Mouse (Mus musculus) kidney, adult 2 months (tissue): Measurements from ENCODE around the gene Grpel1. TPM values are rescaled to one million over a fixed set of nuclear protein-coding genes. Genes with fewer than 3 reads are reported as not detected.
A peak's percentile ranks its signal among the peaks of the same experiment; 100 is the strongest.

Experiments used
- DNase-seq: peaks from one replicate; pipeline ENCODE4 v3.0.0; 2021
- H3K27ac ChIP-seq: fragments of 200-500 bp; 2 replicates; pipeline ENCODE4 v1.5.1; 2012; ENCODE audit warnings: low read depth, low read length, control low read depth, inconsistent platforms; ENCODE audit not compliant: insufficient read depth
- H3K27me3 ChIP-seq: fragments of 200-500 bp; replicated peaks from 2 replicates; pipeline ENCODE4 v1.6.1; 2012; ENCODE audit warnings: mild to moderate bottlenecking, moderate library complexity, low read length, inconsistent platforms; ENCODE audit not compliant: control insufficient read depth, insufficient read depth
- H3K36me3 ChIP-seq: fragments of 200-500 bp; 2 replicates; pipeline ENCODE4 v1.6.1; 2012; ENCODE audit warnings: mild to moderate bottlenecking, moderate library complexity, low read length, inconsistent platforms; ENCODE audit not compliant: control insufficient read depth, insufficient read depth
- H3K4me1 ChIP-seq: fragments of 200-500 bp; 2 replicates; pipeline ENCODE4 v1.6.1; 2011; ENCODE audit warnings: low read length; ENCODE audit not compliant: control insufficient read depth, insufficient read depth
- H3K4me3 ChIP-seq: fragments of 200-500 bp; 2 replicates; pipeline ENCODE4 v1.5.1; 2011; ENCODE audit warnings: mild to moderate bottlenecking, low read depth, low read length, control low read depth; ENCODE audit not compliant: insufficient read depth
- CTCF ChIP-seq: fragments of 200-500 bp; conservative IDR thresholded peaks from 2 replicates; pipeline ENCODE4 v1.5.1; 2011; ENCODE audit warnings: low read depth, mild to moderate bottlenecking, control low read depth, low read length, moderate library complexity, mixed read lengths; ENCODE audit not compliant: insufficient read depth, insufficient read length
- POLR2A ChIP-seq: fragments of 200-500 bp; IDR thresholded peaks from one replicate; pipeline ENCODE4 v1.6.1; 2011; ENCODE audit warnings: low read depth, low read length, control low read depth
- WGBS: fragments of 180-500 bp; shearing (Covaris S2); methylation state at CpG from one replicate; pipeline ENCODE4 v1.1.7; 2018; 5-methylcytosine and 5-hydroxymethylcytosine counted together
- polyA plus RNA-seq: library from polyadenylated mRNA; depleted of rRNA; stranded (reverse); fragments of >200 nt; gene quantifications from 2 replicates; pipeline ENCODE4 v1.2.3, GENCODE M21; 2012

Gene Grpel1
- polyA plus RNA-seq, 1 experiment = 38.4 TPM

DNA sequence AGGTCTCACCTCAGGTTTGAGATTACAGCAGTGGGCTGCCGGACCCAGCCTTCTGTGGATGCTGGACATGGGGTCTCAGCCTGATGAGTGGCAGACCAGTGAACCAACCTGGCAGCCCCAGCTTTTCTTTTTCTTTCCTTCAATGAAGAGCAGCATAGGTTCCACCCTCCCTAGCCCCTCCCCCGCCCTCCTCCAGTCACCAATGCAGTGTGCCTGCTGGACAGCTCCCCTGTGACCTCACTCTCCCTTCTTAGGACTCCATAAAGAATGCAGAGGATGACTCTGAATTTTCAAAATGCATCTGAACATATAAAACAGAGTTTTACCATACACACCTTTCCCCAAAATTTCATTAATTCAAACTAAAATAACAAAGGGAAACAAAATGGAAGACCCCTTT lies 33.1 kb upstream of the Grpel1 start:
- H3K36me3 ChIP-seq = no peaks in the 10 kb centered on the region
- no peak overlapping the region for H3K4me3 ChIP-seq
- no peak for DNase-seq
- H3K27me3 ChIP-seq = no peaks in the 10 kb centered on the region
- peaks cover 3% of the 10 kb centered on the region; the same call in 1 of the 2 replicates for H3K4me1 ChIP-seq
- TF ChIP-seq CTCF (no peak), POLR2A (no peak)
- WGBS = 80% methylated on average over 2 of the region's 2 CpGs
- no peak overlapping the region for H3K27ac ChIP-seq

GRCm38 (mm10) chr5:36434398-36434967 lies 30.3 kb upstream of the Grpel1 start:
- H3K4me3 ChIP-seq = no peak overlapping the region
- WGBS = 69% methylated on average over 9 of the region's 9 CpGs
- TF ChIP-seq POLR2A (no peak), CTCF (no peak)
- H3K36me3 ChIP-seq = no peaks in the 10 kb centered on the region
- H3K4me1 ChIP-seq = no peaks in the 10 kb centered on the region
- no peak for DNase-seq
- H3K27me3 ChIP-seq = no peaks in the 10 kb centered on the region
- H3K27ac ChIP-seq = no peak overlapping the region

GRCm38 (mm10) chr5:36436858-36437257 lies 27.9 kb upstream of the Grpel1 start:
- Histone ChIP-seq H3K27me3 (no peaks in the 10 kb centered on the region), H3K4me3 (no peak overlapping the region), H3K36me3 (no peaks in the 10 kb centered on the region), H3K27ac (no peak overlapping the region), H3K4me1 (no peaks in the 10 kb centered on the region)
- peak; percentile 18 for DNase-seq
- 72% methylated on average over 4 of the region's 4 CpGs for WGBS
- TF ChIP-seq CTCF (no peak), POLR2A (no peak)

GRCm38 (mm10) chr5:36440741-36441140 lies 24.1 kb upstream of the Grpel1 start:
- no peak for TF ChIP-seq CTCF
- no peak for TF ChIP-seq POLR2A
- Histone ChIP-seq H3K4me1 (no peaks in the 10 kb centered on the region), H3K4me3 (no peak overlapping the region), H3K36me3 (no peaks in the 10 kb centered on the region), H3K27ac (no peak overlapping the region), H3K27me3 (no peaks in the 10 kb centered on the region)
- DNase-seq = no peak
- WGBS = 58% methylated on average over 3 of the region's 3 CpGs

DNA sequence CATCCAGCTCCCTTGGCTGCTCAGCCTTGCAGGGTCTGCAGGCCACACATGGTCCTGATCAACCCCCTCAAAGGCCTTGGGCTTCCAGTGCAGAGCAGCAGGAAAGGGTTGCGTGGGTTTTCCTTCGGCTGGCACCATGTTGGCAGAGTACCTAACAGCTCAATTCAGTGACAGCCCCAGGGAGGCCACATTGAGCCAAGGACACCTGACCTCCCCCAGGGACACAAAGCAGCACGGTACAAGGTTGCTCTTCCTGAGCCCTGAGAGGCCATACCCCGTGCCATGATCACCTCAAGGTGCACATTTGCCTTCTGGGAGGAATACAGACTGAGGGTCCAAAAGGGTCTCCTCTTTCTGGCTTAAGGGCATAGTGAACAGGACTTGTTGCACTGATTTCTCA lies 20.2 kb upstream of the Grpel1 start:
- WGBS = 71% methylated on average over 4 of the region's 4 CpGs
- H3K4me3 ChIP-seq = no peak overlapping the region
- no peak overlapping the region for H3K27ac ChIP-seq
- H3K27me3 ChIP-seq = no peaks in the 10 kb centered on the region
- no peak for DNase-seq
- TF ChIP-seq POLR2A (no peak), CTCF (no peak)
- H3K4me1 ChIP-seq = no peaks in the 10 kb centered on the region
- H3K36me3 ChIP-seq = no peaks in the 10 kb centered on the region

GRCm38 (mm10) chr5:36445028-36445427 lies 19.8 kb upstream of the Grpel1 start:
- Histone ChIP-seq H3K36me3 (no peaks in the 10 kb centered on the region), H3K4me1 (no peaks in the 10 kb centered on the region), H3K27me3 (no peaks in the 10 kb centered on the region), H3K27ac (no peak overlapping the region), H3K4me3 (no peak overlapping the region)
- TF ChIP-seq CTCF = no peak
- WGBS = 44% methylated on average over 8 of the region's 8 CpGs
- no peak for DNase-seq

DNA sequence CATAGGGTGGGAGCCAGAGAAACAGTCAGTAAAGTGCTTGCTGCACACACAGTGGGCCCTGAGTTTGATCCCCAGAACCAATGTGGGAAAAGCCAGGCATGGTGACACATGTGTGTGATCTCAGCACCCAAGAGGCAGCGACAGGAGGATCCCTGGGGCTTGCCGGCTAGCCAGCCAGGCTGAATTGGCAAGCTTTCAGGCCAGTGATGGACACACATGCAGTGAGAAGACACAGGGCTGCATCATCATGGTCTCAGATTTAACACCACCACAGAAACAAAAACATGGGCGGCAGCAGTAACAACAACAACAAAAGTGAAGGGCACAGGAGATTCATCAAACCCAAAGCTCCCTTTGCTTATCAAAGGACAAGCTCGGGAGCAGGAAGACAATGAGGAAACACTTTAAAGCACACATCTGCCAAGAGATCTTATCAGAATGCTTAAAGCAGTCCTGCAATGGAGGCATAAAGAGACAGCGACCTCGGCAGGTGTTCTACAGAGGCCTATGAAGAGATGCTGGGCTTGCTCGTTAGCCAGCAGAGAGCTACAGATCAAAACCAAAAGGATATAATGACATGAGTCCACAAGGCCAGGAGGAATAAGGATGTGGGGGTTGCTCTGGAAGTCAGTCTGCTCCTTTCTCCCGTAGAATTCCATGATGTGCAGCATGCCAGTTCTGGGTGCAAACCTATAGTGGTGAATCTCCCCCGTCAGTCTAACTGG lies 18.5 kb upstream of the Grpel1 start:
- no peaks in the 10 kb centered on the region for H3K27me3 ChIP-seq
- 55% methylated on average over 9 of the region's 9 CpGs for WGBS
- no peaks in the 10 kb centered on the region for H3K36me3 ChIP-seq
- TF ChIP-seq POLR2A (no peak), CTCF (no peak)
- no peak for DNase-seq
- H3K4me1 ChIP-seq = no peaks in the 10 kb centered on the region
- no peak overlapping the region for H3K27ac ChIP-seq
- no peak overlapping the region for H3K4me3 ChIP-seq

GRCm38 (mm10) chr5:36447872-36448271 lies 16.9 kb upstream of the Grpel1 start:
- TF ChIP-seq CTCF (no peak), POLR2A (no peak)
- Histone ChIP-seq H3K27ac (no peak overlapping the region), H3K4me1 (no peaks in the 10 kb centered on the region), H3K36me3 (no peaks in the 10 kb centered on the region), H3K4me3 (no peak overlapping the region), H3K27me3 (no peaks in the 10 kb centered on the region)
- 89% methylated on average over 12 of the region's 12 CpGs for WGBS
- no peak for DNase-seq
